ENCODE assay signal across 8 mouse cellular contexts in genomic region chr15:81805624-81806023, GRCm38 (mm10). TPM values are rescaled to one million over a fixed set of nuclear protein-coding genes. Genes with fewer than 3 reads are reported as not detected.
A peak's percentile ranks its signal among the peaks of the same experiment; 100 is the strongest.
DNase-seq lines count a peak whose midpoint lies in the region; ATAC-seq and TF ChIP-seq lines count a peak whose summit lies in the region.

No protein-coding gene starts in this region.

- peaks cover 50% of the 10 kb centered on the region for H3K4me1 ChIP-seq in hindbrain, embryonic 13.5 days (replicated peaks)
- H3K4me1 ChIP-seq in hindbrain, embryonic 10.5 days (replicated peaks) = peaks cover 43% of the 10 kb centered on the region
- peaks cover 55% of the 10 kb centered on the region for H3K4me1 ChIP-seq in heart, postnatal 0 days (ENCODE audit: control insufficient read depth, insufficient read depth)
- peaks cover 38% of the 10 kb centered on the region for H3K4me1 ChIP-seq in hindbrain, embryonic 12.5 days

- H3K9me3 ChIP-seq in hindbrain, embryonic 13.5 days = no peaks in the 10 kb centered on the region
- H3K9me3 ChIP-seq in hindbrain, embryonic 10.5 days = no peaks in the 10 kb centered on the region
- H3K9me3 ChIP-seq in heart, postnatal 0 days (replicated peaks; ENCODE audit: control insufficient read depth, low read length) = no peaks in the 10 kb centered on the region
- H3K9me3 ChIP-seq in hindbrain, embryonic 12.5 days (replicated peaks) = no peaks in the 10 kb centered on the region

- H3K27ac ChIP-seq in hindbrain, embryonic 13.5 days = no peak overlapping the region
- no peak overlapping the region for H3K27ac ChIP-seq in hindbrain, embryonic 10.5 days
- peak overlapping the region; percentile 61 for H3K27ac ChIP-seq in heart, postnatal 0 days (ENCODE audit: low read depth)
- no peak overlapping the region for H3K27ac ChIP-seq in hindbrain, embryonic 12.5 days

- 54% methylated on average over 6 of the region's 6 CpGs for WGBS in hindbrain, embryonic 13.5 days
- WGBS in hindbrain, embryonic 10.5 days = 63% methylated on average over 6 of the region's 6 CpGs
- WGBS in heart, postnatal 0 days = 22% methylated on average over 6 of the region's 6 CpGs
- 40% methylated on average over 6 of the region's 6 CpGs for WGBS in hindbrain, embryonic 12.5 days

- no peaks in the 10 kb centered on the region for H3K27me3 ChIP-seq in hindbrain, embryonic 13.5 days
- peaks cover 11% of the 10 kb centered on the region; the same call in 1 of the 2 replicates for H3K27me3 ChIP-seq in hindbrain, embryonic 10.5 days (ENCODE audit: insufficient read depth, poor library complexity, severe bottlenecking)
- H3K27me3 ChIP-seq in heart, postnatal 0 days (ENCODE audit: control insufficient read depth, insufficient read depth, low read length) = no peaks in the 10 kb centered on the region
- 0 out of 2 replicates have a peak, but pooled peaks cover 5% of the 10 kb centered on the region for H3K27me3 ChIP-seq in hindbrain, embryonic 12.5 days

- ATAC-seq in hindbrain, embryonic 13.5 days (ENCODE audit: low FRiP score) = no peak
- no peak for ATAC-seq in heart, postnatal 0 days (ENCODE audit: insufficient read depth, low read depth)
- ATAC-seq in monocyte, adult 5-6 weeks (replicated peaks; ENCODE audit: insufficient number of reproducible peaks, low FRiP score, low TSS enrichment, poor library complexity, severe bottlenecking) = no peak
- ATAC-seq in hindbrain, embryonic 12.5 days (ENCODE audit: low FRiP score) = no peak

- no peak; the same call in 1 of the 2 replicates for TF ChIP-seq EP300 in heart, postnatal 0 days (IDR thresholded peaks at IDR 0.05; ENCODE audit: low read depth)

- no peak for DNase-seq in hindbrain, embryonic 10.5 days (ENCODE audit: low spot score)
- DNase-seq in adrenal gland, postnatal 14 days = peak; percentile 77
- peak; percentile 77 for DNase-seq in heart, postnatal 0 days (ENCODE audit: low spot score)
- DNase-seq in lung, postnatal 10 days = peak; percentile 72
- no peak for DNase-seq in right cerebral cortex, postnatal 10 days (ENCODE audit: low spot score in 2 of 2)

- H3K4me3 ChIP-seq in hindbrain, embryonic 13.5 days = no peak overlapping the region
- no peak overlapping the region for H3K4me3 ChIP-seq in hindbrain, embryonic 10.5 days
- H3K4me3 ChIP-seq in heart, postnatal 0 days (ENCODE audit: low read depth, low read length) = no peak overlapping the region
- no peak overlapping the region for H3K4me3 ChIP-seq in hindbrain, embryonic 12.5 days

- 0 out of 2 replicates have a peak overlapping the region, but pooled peaks have one; percentile 21 for H3K9ac ChIP-seq in hindbrain, embryonic 13.5 days
- no peak overlapping the region for H3K9ac ChIP-seq in heart, postnatal 0 days (replicated peaks; ENCODE audit: low read depth, low read length)
- H3K9ac ChIP-seq in hindbrain, embryonic 12.5 days = no peak overlapping the region

- no peak for TF ChIP-seq CTCF in heart, postnatal 0 days (IDR thresholded peaks at IDR 0.05; ENCODE audit: low read depth)

- no peak overlapping the region for H3K4me2 ChIP-seq in hindbrain, embryonic 13.5 days
- no peak overlapping the region for H3K4me2 ChIP-seq in heart, postnatal 0 days (ENCODE audit: low read depth, low read length)
- H3K4me2 ChIP-seq in hindbrain, embryonic 12.5 days (replicated peaks) = no peak overlapping the region

- no peaks in the 10 kb centered on the region for H3K36me3 ChIP-seq in hindbrain, embryonic 13.5 days
- H3K36me3 ChIP-seq in hindbrain, embryonic 10.5 days = no peaks in the 10 kb centered on the region
- no peaks in the 10 kb centered on the region for H3K36me3 ChIP-seq in heart, postnatal 0 days (replicated peaks; ENCODE audit: control insufficient read depth, insufficient read depth, low read length)
- H3K36me3 ChIP-seq in hindbrain, embryonic 12.5 days = no peaks in the 10 kb centered on the region

RNA-seq across cellular contexts. Expression of gene Tef, which starts 3.4 kb away (rescaled TPM):
- 22.3 and 22.4 TPM in 2 replicates for polyA plus RNA-seq in hindbrain, embryonic 13.5 days (2015; fragmentation: Nextera tagmentation; extraction: Ambion mirVana)
- polyA plus RNA-seq in hindbrain, embryonic 10.5 days (2016; fragmentation: Nextera tagmentation; extraction: Ambion mirVana) = 16.4 and 19.4 TPM in 2 replicates
- 71.4 and 98.5 TPM in 2 replicates for total RNA-seq in adrenal gland, postnatal 14 days (2021)
- total RNA-seq in heart, postnatal 0 days (2014; rRNA removed; ENCODE audit: low replicate concordance) = 41.5 and 58.7 TPM in 2 replicates
- 27.8 and 30.3 TPM in 2 replicates for polyA plus RNA-seq in heart, postnatal 0 days (2015; fragmentation: Nextera tagmentation; extraction: Ambion mirVana)
- 44.4 to 60.3 TPM (median 52.9 TPM) in 3 replicates for total RNA-seq in monocyte, adult 5-6 weeks (2017)
- 30.0 and 31.9 TPM in 2 replicates for polyA plus RNA-seq in hindbrain, embryonic 12.5 days (2016; fragmentation: Nextera tagmentation; extraction: Ambion mirVana)

RNA-seq across cellular contexts. Expression of gene Tob2, which starts 53.0 kb away (rescaled TPM):
- polyA plus RNA-seq in hindbrain, embryonic 13.5 days (2015; fragmentation: Nextera tagmentation; extraction: Ambion mirVana) = 15.6 and 15.7 TPM in 2 replicates
- 18.6 and 19.1 TPM in 2 replicates for polyA plus RNA-seq in hindbrain, embryonic 10.5 days (2016; fragmentation: Nextera tagmentation; extraction: Ambion mirVana)
- total RNA-seq in adrenal gland, postnatal 14 days (2021) = 124 and 147 TPM in 2 replicates
- 19.2 and 75.8 TPM in 2 replicates for total RNA-seq in heart, postnatal 0 days (2014; rRNA removed; ENCODE audit: low replicate concordance)
- polyA plus RNA-seq in heart, postnatal 0 days (2015; fragmentation: Nextera tagmentation; extraction: Ambion mirVana) = 16.0 and 18.2 TPM in 2 replicates
- total RNA-seq in monocyte, adult 5-6 weeks (2017) = 27.1 to 48.1 TPM (median 29.4 TPM) in 3 replicates
- polyA plus RNA-seq in hindbrain, embryonic 12.5 days (2016; fragmentation: Nextera tagmentation; extraction: Ambion mirVana) = 20.4 and 21.2 TPM in 2 replicates

Comparison
In these comparisons a context has a peak if more than half of its experiments do, and no peak if none do; other contexts are left out.
1. DNase-seq: peak in adrenal gland, postnatal 14 days (single experiment), heart, postnatal 0 days (single experiment) and lung, postnatal 10 days (single experiment); none in hindbrain, embryonic 10.5 days (single experiment) and right cerebral cortex, postnatal 10 days (0 of 2).